Mouse (Mus musculus) liver, embryonic 15.5 days (tissue): Measurements from ENCODE around the gene Uqcr10. TPM values are rescaled to one million over a fixed set of nuclear protein-coding genes. Genes with fewer than 3 reads are reported as not detected.

Experiments used
- ATAC-seq: fragments of 200-750 bp; cut with Nextera tagmentation; 2 replicates; pipeline ENCODE4 v1.8.0; 2017; ENCODE audit warnings: moderate number of reproducible peaks, mild to moderate bottlenecking, moderate library complexity; ENCODE audit not compliant: insufficient read depth
- H3K27ac ChIP-seq: fragments of 300-500 bp; sonication (generic); replicated peaks from 2 replicates; pipeline ENCODE4 v1.5.1; 2015; ENCODE audit warnings: mild to moderate bottlenecking, inconsistent platforms
- H3K27me3 ChIP-seq: fragments of 300-500 bp; sonication (generic); 2 replicates; pipeline ENCODE4 v1.6.1; 2015; ENCODE audit warnings: mild to moderate bottlenecking, inconsistent platforms
- H3K36me3 ChIP-seq: fragments of 300-500 bp; sonication (generic); replicated peaks from 2 replicates; pipeline ENCODE4 v1.6.1; 2015; ENCODE audit warnings: moderate library complexity, mild to moderate bottlenecking, inconsistent platforms
- H3K4me1 ChIP-seq: fragments of 300-500 bp; sonication (generic); replicated peaks from 2 replicates; pipeline ENCODE4 v1.6.1; 2015; ENCODE audit warnings: inconsistent platforms
- H3K4me2 ChIP-seq: fragments of 300-500 bp; sonication (generic); 2 replicates; pipeline ENCODE4 v1.6.1; 2015; ENCODE audit warnings: moderate library complexity, mild to moderate bottlenecking, inconsistent platforms
- H3K4me3 ChIP-seq: fragments of 300-500 bp; sonication (generic); replicated peaks from 2 replicates; pipeline ENCODE4 v1.5.1; 2015; ENCODE audit warnings: mild to moderate bottlenecking, inconsistent platforms
- H3K9ac ChIP-seq: fragments of 300-500 bp; sonication (generic); 2 replicates; pipeline ENCODE4 v1.6.1; 2015; ENCODE audit warnings: moderate library complexity, mild to moderate bottlenecking, inconsistent platforms
- H3K9me3 ChIP-seq: fragments of 300-500 bp; sonication (generic); replicated peaks from 2 replicates; pipeline ENCODE4 v1.6.1; 2016; ENCODE audit warnings: inconsistent platforms
- WGBS: fragments of 180-500 bp; shearing (Covaris S2); methylation state at CpG from one replicate; pipeline ENCODE4 v1.1.7; 2015; ENCODE audit warnings: mixed read lengths; ENCODE audit not compliant: insufficient replicate concordance; 5-methylcytosine and 5-hydroxymethylcytosine counted together
- polyA plus RNA-seq: library from polyadenylated mRNA; unstranded; fragments of >200 nt; fragmentation: Nextera tagmentation; extraction: Ambion mirVana; gene quantifications from 2 replicates; pipeline ENCODE4 v1.2.1, GENCODE M21; 2015

The Uqcr10 gene
- polyA plus RNA-seq = 535 and 580 TPM in 2 replicates

GRCm38 (mm10) chr11:4704072-4704964 is at the start of gene Uqcr10, which contains the start of gene Zmat5:
Gene Uqcr10, minus strand, starts transcription at chr11:4704342.
Gene Zmat5, plus strand, starts transcription at chr11:4704678.
- H3K27ac ChIP-seq = peak within 1 kb of the TSS; percentile 74
- H3K9ac ChIP-seq = peak within 1 kb of the TSS; percentile 80
- WGBS = under 1% methylated on average over 47 of the region's 47 CpGs
- peak within 1 kb of the TSS; percentile 72 for H3K4me3 ChIP-seq
- H3K4me2 ChIP-seq = peak within 1 kb of the TSS; percentile 83
- peak; percentile 98 for ATAC-seq
- H3K4me1 ChIP-seq = peaks cover 34% of the 10 kb centered on the region
- H3K9me3 ChIP-seq = no peaks in the 10 kb centered on the region
- peaks cover 20% of the 10 kb centered on the region for H3K36me3 ChIP-seq
- no peaks in the 10 kb centered on the region for H3K27me3 ChIP-seq

- Histone ChIP-seq H3K9me3 (no peaks in the 10 kb centered on the region; the same call in 1 of the 2 replicates), H3K4me3 (no peak overlapping the region), H3K9ac (no peak overlapping the region), H3K4me2 (no peak overlapping the region), H3K27ac (no peak overlapping the region), H3K36me3 (no peaks in the 10 kb centered on the region), H3K27me3 (peaks cover 39% of the 10 kb centered on the region), H3K4me1 (no peaks in the 10 kb centered on the region)
- 45% methylated on average over 10 of the region's 10 CpGs for WGBS
- ATAC-seq = no peak
These were observed 48.7 kb upstream of the Uqcr10 start for GRCm38 (mm10) chr11:4752836-4753235.

GRCm38 (mm10) chr11:4750263-4750662 is 46.1 kb upstream of the Uqcr10 start:
- Histone ChIP-seq H3K4me2 (no peak overlapping the region), H3K4me1 (peaks cover 11% of the 10 kb centered on the region), H3K27ac (no peak overlapping the region), H3K36me3 (no peaks in the 10 kb centered on the region), H3K27me3 (peaks cover 64% of the 10 kb centered on the region), H3K4me3 (no peak overlapping the region), H3K9ac (no peak overlapping the region), H3K9me3 (no peaks in the 10 kb centered on the region; the same call in 1 of the 2 replicates)
- no peak for ATAC-seq
- WGBS = 3% methylated on average over 9 of the region's 9 CpGs

GRCm38 (mm10) chr11:4747285-4747684 is 43.1 kb upstream of the Uqcr10 start:
- Histone ChIP-seq H3K4me3 (peak overlapping the region; percentile 41; the same call in 1 of the 2 replicates), H3K36me3 (no peaks in the 10 kb centered on the region), H3K27ac (no peak overlapping the region), H3K9me3 (no peaks in the 10 kb centered on the region), H3K27me3 (peaks cover 90% of the 10 kb centered on the region), H3K4me1 (peaks cover 11% of the 10 kb centered on the region), H3K4me2 (peak overlapping the region; percentile 65), H3K9ac (no peak overlapping the region)
- ATAC-seq = no peak
- 3% methylated on average over 12 of the region's 12 CpGs for WGBS

- Histone ChIP-seq H3K9ac (no peak within 1 kb of the TSS), H3K4me2 (peak within 1 kb of the TSS; percentile 65), H3K27ac (no peak within 1 kb of the TSS), H3K4me3 (peak within 1 kb of the TSS; percentile 41), H3K9me3 (no peaks in the 10 kb centered on the region), H3K4me1 (peaks cover 11% of the 10 kb centered on the region), H3K36me3 (no peaks in the 10 kb centered on the region), H3K27me3 (peaks cover 95% of the 10 kb centered on the region)
- ATAC-seq = no peak
- WGBS = under 1% methylated on average over 45 of the region's 73 CpGs
These were observed 42.6 kb upstream of the Uqcr10 start, which contains the start of gene Cabp7 for GRCm38 (mm10) chr11:4746733-4747132. Gene Cabp7, minus strand, starts transcription at chr11:4746778.

GRCm38 (mm10) chr11:4745969-4746368 is 41.8 kb upstream of the Uqcr10 start:
- 3% methylated on average over 36 of the region's 39 CpGs for WGBS
- no peaks in the 10 kb centered on the region for H3K9me3 ChIP-seq
- H3K4me1 ChIP-seq = peaks cover 17% of the 10 kb centered on the region
- no peak overlapping the region for H3K9ac ChIP-seq
- no peak overlapping the region for H3K27ac ChIP-seq
- ATAC-seq = no peak
- peak overlapping the region; percentile 65 for H3K4me2 ChIP-seq
- peak overlapping the region; percentile 41 for H3K4me3 ChIP-seq
- no peaks in the 10 kb centered on the region for H3K36me3 ChIP-seq
- H3K27me3 ChIP-seq = peaks cover 98% of the 10 kb centered on the region

- Histone ChIP-seq H3K36me3 (no peaks in the 10 kb centered on the region), H3K4me2 (no peak overlapping the region), H3K27me3 (peaks cover 90% of the 10 kb centered on the region), H3K9me3 (no peaks in the 10 kb centered on the region), H3K4me1 (peaks cover 22% of the 10 kb centered on the region), H3K9ac (no peak overlapping the region), H3K27ac (no peak overlapping the region), H3K4me3 (no peak overlapping the region)
- WGBS = 61% methylated on average over 6 of the region's 6 CpGs
- ATAC-seq = no peak
These were observed 40.5 kb upstream of the Uqcr10 start for GRCm38 (mm10) chr11:4744691-4745090.

- peak; percentile 49 for ATAC-seq
- Histone ChIP-seq H3K27me3 (peaks cover 51% of the 10 kb centered on the region), H3K4me2 (no peak overlapping the region), H3K9me3 (no peaks in the 10 kb centered on the region), H3K4me3 (no peak overlapping the region), H3K4me1 (peaks cover 11% of the 10 kb centered on the region; the same call in 1 of the 2 replicates), H3K36me3 (no peaks in the 10 kb centered on the region), H3K27ac (0 out of 2 replicates have a peak overlapping the region, but pooled peaks have one; percentile 5), H3K9ac (no peak overlapping the region)
- 42% methylated on average over 5 of the region's 5 CpGs for WGBS
These were observed 36.6 kb upstream of the Uqcr10 start for GRCm38 (mm10) chr11:4740785-4741184.

GRCm38 (mm10) chr11:4738719-4739118 is 34.6 kb upstream of the Uqcr10 start:
- Histone ChIP-seq H3K9ac (no peak overlapping the region), H3K4me3 (no peak overlapping the region), H3K36me3 (no peaks in the 10 kb centered on the region), H3K27ac (no peak overlapping the region), H3K4me1 (peaks cover 11% of the 10 kb centered on the region; the same call in 1 of the 2 replicates), H3K9me3 (no peaks in the 10 kb centered on the region), H3K27me3 (peaks cover 31% of the 10 kb centered on the region), H3K4me2 (no peak overlapping the region)
- no peak for ATAC-seq
- 81% methylated on average over 16 of the region's 16 CpGs for WGBS

- H3K36me3 ChIP-seq = no peaks in the 10 kb centered on the region
- no peak for ATAC-seq
- WGBS = 81% methylated on average over 10 of the region's 10 CpGs
- no peak overlapping the region for H3K9ac ChIP-seq
- H3K4me2 ChIP-seq = no peak overlapping the region
- peaks cover 11% of the 10 kb centered on the region; the same call in 1 of the 2 replicates for H3K4me1 ChIP-seq
- no peaks in the 10 kb centered on the region for H3K9me3 ChIP-seq
- H3K27ac ChIP-seq = no peak overlapping the region
- H3K27me3 ChIP-seq = peaks cover 20% of the 10 kb centered on the region
- no peak overlapping the region for H3K4me3 ChIP-seq
These were observed 33.5 kb upstream of the Uqcr10 start for GRCm38 (mm10) chr11:4737682-4738081.

- Histone ChIP-seq H3K9ac (no peak overlapping the region), H3K27ac (no peak overlapping the region)
- no peak for ATAC-seq
These were observed 32.2 kb upstream of the Uqcr10 start for GRCm38 (mm10) chr11:4736355-4736754.

More at GRCm38 (mm10) chr11:4736355-4736754, 32.2 kb upstream of the Uqcr10 start:
- H3K4me3 ChIP-seq = no peak overlapping the region
- no peaks in the 10 kb centered on the region; the same call in 1 of the 2 replicates for H3K36me3 ChIP-seq
- 63% methylated on average over 6 of the region's 6 CpGs for WGBS
- H3K27me3 ChIP-seq = peaks cover 7% of the 10 kb centered on the region; the same call in 1 of the 2 replicates
- H3K9me3 ChIP-seq = no peaks in the 10 kb centered on the region
- no peak overlapping the region for H3K4me2 ChIP-seq
- peaks cover 9% of the 10 kb centered on the region; the same call in 1 of the 2 replicates for H3K4me1 ChIP-seq
